Mouse (Mus musculus) forebrain, postnatal 0 days (tissue): Measurements from ENCODE around the gene Ust. TPM values are rescaled to one million over a fixed set of nuclear protein-coding genes. Genes with fewer than 3 reads are reported as not detected.

ENCODE experiments used
- ATAC-seq: fragments of 200-750 bp; cut with Nextera tagmentation; 2 replicates; pipeline ENCODE4 v1.8.0; 2017; ENCODE audit warnings: mild to moderate bottlenecking, moderate library complexity
- DNase-seq: peaks from one replicate; pipeline ENCODE4 v3.0.0-alpha.2; 2015
- H3K27ac ChIP-seq: fragments of 300-500 bp; sonication (generic); 2 replicates; pipeline ENCODE4 v1.5.1; 2014; ENCODE audit warnings: low read depth, mild to moderate bottlenecking, antibody characterized with exemption, low read length, moderate library complexity, mixed read lengths
- H3K27me3 ChIP-seq: fragments of 300-500 bp; sonication (generic); 2 replicates; pipeline ENCODE4 v1.6.1; 2014; ENCODE audit warnings: mild to moderate bottlenecking, low read length, mixed read lengths; ENCODE audit not compliant: insufficient read depth
- H3K36me3 ChIP-seq: fragments of 300-500 bp; sonication (generic); 2 replicates; pipeline ENCODE4 v1.6.1; 2014; ENCODE audit warnings: mild to moderate bottlenecking, moderate library complexity; ENCODE audit not compliant: insufficient read depth
- H3K4me1 ChIP-seq: fragments of 300-500 bp; sonication (generic); 2 replicates; pipeline ENCODE4 v1.6.1; 2014; ENCODE audit warnings: antibody characterized with exemption; ENCODE audit not compliant: insufficient read depth
- H3K4me2 ChIP-seq: fragments of 300-500 bp; sonication (generic); 2 replicates; pipeline ENCODE4 v1.6.1; 2014; ENCODE audit warnings: low read depth, mild to moderate bottlenecking, moderate library complexity
- H3K4me3 ChIP-seq: fragments of 300-500 bp; sonication (generic); 2 replicates; pipeline ENCODE4 v1.5.1; 2014; ENCODE audit warnings: low read depth, low read length, mixed read lengths
- H3K9ac ChIP-seq: fragments of 300-500 bp; sonication (generic); 2 replicates; pipeline ENCODE4 v1.6.1; 2014; ENCODE audit warnings: mild to moderate bottlenecking
- H3K9me3 ChIP-seq: fragments of 300-500 bp; sonication (generic); 2 replicates; pipeline ENCODE4 v1.6.1; 2016; ENCODE audit warnings: low read length
- CTCF ChIP-seq: sonication (generic); IDR thresholded peaks from 2 replicates; pipeline ENCODE4 v1.5.1; 2016; ENCODE audit warnings: antibody characterized with exemption, control low read depth, low read depth
- WGBS: fragments of 180-500 bp; shearing (Covaris S2); extraction: QIAGEN DNeasy Blood & Tissue Kit; methylation state at CpG from one replicate; pipeline ENCODE4 v1.1.7; 2014; 5-methylcytosine and 5-hydroxymethylcytosine counted together
- polyA plus RNA-seq: library from polyadenylated mRNA; unstranded; fragments of >200 nt; fragmentation: Nextera tagmentation; extraction: Ambion mirVana; gene quantifications from 2 replicates; pipeline ENCODE4 v1.2.1, GENCODE M21; 2015
- total RNA-seq: library from RNA; depleted of rRNA; stranded (reverse); fragments of >200 nt; gene quantifications from 2 replicates; pipeline ENCODE4 v1.2.3, GENCODE M21; 2014

Ust gene
- total and polyA plus RNA-seq, 2 experiments from 2014 or later, result 5.7 to 8.9 TPM

DNA sequence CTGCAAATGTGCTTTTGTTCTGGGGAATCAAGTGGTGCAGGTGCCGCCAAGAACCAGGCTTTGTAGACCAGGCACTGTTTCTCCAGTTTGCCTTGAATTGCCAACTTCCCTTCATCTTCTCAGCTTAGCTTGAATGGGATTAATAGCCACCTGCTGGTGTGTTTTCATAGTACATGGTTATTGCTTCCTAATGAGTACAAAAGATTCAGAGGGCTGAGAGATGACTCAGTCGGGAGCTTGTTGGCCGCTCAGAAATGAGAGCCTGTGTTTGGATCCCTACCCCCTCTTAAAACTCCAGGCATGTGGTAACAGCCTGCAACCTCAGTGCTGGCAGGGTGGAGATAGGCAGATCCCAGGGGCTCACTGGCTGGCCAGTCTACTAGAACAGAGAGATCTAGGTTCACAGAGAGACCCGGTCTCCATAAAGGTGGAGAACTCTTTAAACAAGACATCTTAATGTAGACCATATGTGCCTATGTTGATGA is 127.3 kb downstream of the Ust start:
- Histone ChIP-seq H3K9me3 (no peaks in the 10 kb centered on the region), H3K27me3 (no peaks in the 10 kb centered on the region), H3K9ac (no peak overlapping the region), H3K27ac (no peak overlapping the region), H3K4me3 (no peak overlapping the region), H3K4me1 (no peaks in the 10 kb centered on the region), H3K36me3 (no peaks in the 10 kb centered on the region), H3K4me2 (no peak overlapping the region)
- peak; percentile 39 for TF ChIP-seq CTCF
- ATAC-seq (peak; percentile 83), DNase-seq (peak; percentile 55)
- WGBS, result 12% methylated on average over 4 of the region's 4 CpGs

DNA sequence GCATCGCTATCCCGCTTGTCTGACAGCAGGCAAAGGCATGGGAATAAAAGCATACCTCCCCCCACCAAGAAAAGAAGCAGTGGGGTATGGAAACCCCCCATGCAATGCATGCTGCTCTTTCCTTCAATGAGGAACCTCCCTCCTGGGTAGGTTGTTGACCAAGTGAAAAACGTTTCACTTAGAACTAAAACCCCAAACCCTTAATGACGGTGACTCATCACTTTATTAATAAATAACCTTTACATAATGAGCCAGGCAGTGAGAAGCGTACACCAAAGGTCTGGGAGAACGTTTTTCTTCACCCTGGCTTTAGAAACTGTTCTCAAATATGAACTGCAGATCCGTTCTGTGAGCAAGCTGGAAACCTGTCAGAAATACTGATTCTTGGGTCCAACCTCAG is 130.4 kb downstream of the Ust start:
- Histone ChIP-seq H3K36me3 (no peaks in the 10 kb centered on the region), H3K27ac (no peak overlapping the region), H3K9me3 (no peaks in the 10 kb centered on the region), H3K4me3 (no peak overlapping the region), H3K4me1 (no peaks in the 10 kb centered on the region), H3K4me2 (no peak overlapping the region), H3K27me3 (no peaks in the 10 kb centered on the region), H3K9ac (no peak overlapping the region)
- DNase-seq (no peak), ATAC-seq (no peak)
- no peak for TF ChIP-seq CTCF
- 70% methylated on average over 7 of the region's 7 CpGs for WGBS

DNA sequence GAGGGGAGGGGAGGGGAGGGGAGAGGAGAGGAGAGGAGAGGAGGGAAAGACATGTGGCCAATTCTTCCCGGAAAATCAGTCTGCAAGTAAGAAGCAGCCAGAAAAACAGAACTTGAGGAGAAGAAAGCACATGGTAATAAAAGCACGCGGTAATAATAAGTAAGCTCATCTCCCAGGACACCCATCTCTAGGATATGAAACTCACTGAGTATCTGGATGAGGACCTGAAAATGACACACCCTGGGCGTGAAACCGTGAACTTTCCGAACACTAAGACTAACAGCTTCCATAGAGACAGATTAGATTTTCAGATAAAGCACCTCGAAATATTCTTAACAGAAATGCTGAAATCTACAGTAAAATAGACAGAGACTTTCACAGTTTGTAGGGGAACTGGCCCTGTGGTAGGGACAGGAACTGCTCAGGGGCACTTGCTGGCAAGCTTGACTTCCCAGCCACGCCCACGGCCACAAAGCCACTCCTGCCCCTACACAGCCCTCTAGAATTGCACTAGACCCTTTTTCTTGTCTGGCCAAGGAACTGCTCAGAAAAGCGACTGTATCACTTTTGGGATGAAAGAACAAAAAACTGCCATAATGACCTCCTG is 148.6 kb downstream of the Ust start:
- Histone ChIP-seq H3K4me2 (no peak overlapping the region), H3K9me3 (no peaks in the 10 kb centered on the region), H3K4me1 (no peaks in the 10 kb centered on the region), H3K27me3 (no peaks in the 10 kb centered on the region), H3K4me3 (no peak overlapping the region), H3K27ac (no peak overlapping the region), H3K9ac (no peak overlapping the region), H3K36me3 (no peaks in the 10 kb centered on the region)
- TF ChIP-seq CTCF, result no peak
- WGBS, result 76% methylated on average over 10 of the region's 10 CpGs
- DNase-seq, result no peak
- no peak for ATAC-seq

DNA sequence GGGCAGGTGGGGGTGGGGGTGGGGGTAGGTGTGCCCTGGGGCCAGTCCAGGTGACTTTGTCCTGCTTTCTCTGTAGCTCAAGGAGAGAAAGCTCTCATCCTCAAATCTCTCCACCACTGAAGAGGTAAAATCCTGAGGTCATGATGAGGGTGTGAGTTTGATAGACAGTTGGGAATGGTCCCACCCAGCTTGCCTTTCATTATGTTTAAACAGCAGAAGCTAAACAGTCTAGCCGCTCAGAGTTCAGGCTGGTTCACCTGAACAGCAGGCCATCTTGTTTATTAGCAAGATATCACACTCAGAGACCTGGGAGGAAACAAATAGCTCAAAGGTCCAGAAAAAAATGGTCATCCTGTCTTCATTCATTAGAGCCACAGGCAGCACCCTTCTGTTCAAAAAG is 152.8 kb downstream of the Ust start:
- no peak for ATAC-seq
- no peak for TF ChIP-seq CTCF
- 16% methylated on average over 1 of the region's 1 CpGs for WGBS
- Histone ChIP-seq H3K4me2 (no peak overlapping the region), H3K9ac (no peak overlapping the region), H3K4me3 (no peak overlapping the region), H3K9me3 (no peaks in the 10 kb centered on the region), H3K4me1 (no peaks in the 10 kb centered on the region), H3K36me3 (no peaks in the 10 kb centered on the region), H3K27ac (no peak overlapping the region), H3K27me3 (no peaks in the 10 kb centered on the region)
- DNase-seq, result no peak

DNA sequence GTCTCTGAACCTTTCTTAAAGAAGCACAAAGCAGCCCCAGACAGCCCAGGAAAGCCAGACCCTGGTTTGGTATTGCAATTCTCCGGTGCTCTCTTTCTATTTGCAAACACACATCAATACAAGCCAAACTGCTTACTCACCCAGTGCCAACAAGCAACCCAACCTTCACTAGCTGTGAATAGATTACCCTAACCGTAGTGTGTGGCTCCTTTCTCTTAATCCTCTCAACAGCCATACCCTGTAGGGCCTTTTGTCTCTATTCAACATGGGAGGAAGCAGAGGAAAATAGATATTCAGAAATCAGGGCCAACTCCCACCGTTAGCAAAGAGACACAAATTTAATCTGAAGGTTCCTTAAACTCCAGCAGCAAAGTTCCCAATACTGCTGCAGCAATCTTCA is 154.4 kb downstream of the Ust start:
- Histone ChIP-seq H3K27ac (no peak overlapping the region), H3K27me3 (no peaks in the 10 kb centered on the region), H3K9me3 (no peaks in the 10 kb centered on the region), H3K4me2 (no peak overlapping the region), H3K36me3 (no peaks in the 10 kb centered on the region), H3K4me3 (no peak overlapping the region), H3K9ac (no peak overlapping the region), H3K4me1 (no peaks in the 10 kb centered on the region)
- DNase-seq (no peak), ATAC-seq (no peak)
- TF ChIP-seq CTCF, result no peak
- whole genome bisulfite sequencing, result 12% methylated on average over 3 of the region's 3 CpGs

DNA sequence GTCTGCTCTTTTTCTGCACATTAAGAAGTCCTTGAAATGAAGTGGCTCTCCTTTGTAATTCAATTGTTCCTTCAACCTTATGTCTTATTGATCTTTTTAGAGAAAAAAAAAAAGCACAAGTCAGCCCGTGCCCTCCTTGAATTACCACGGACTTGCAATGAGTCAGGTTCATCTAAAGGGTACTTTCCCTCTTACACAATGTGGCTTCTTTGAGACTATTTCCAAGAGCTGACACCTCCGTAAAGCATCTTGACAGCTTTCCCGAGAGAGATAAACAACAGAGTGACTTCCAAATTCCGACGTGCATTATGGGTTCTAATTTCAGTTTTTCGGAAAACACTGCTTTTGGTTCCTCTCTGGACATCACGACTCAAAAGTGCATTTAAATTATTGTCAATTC is 155.3 kb downstream of the Ust start:
- Histone ChIP-seq H3K4me2 (no peak overlapping the region), H3K4me3 (no peak overlapping the region), H3K4me1 (no peaks in the 10 kb centered on the region), H3K27ac (no peak overlapping the region), H3K9ac (no peak overlapping the region), H3K27me3 (no peaks in the 10 kb centered on the region), H3K36me3 (no peaks in the 10 kb centered on the region), H3K9me3 (no peaks in the 10 kb centered on the region)
- ATAC-seq (no peak), DNase-seq (no peak)
- WGBS, result 26% methylated on average over 8 of the region's 8 CpGs
- no peak for TF ChIP-seq CTCF

DNA sequence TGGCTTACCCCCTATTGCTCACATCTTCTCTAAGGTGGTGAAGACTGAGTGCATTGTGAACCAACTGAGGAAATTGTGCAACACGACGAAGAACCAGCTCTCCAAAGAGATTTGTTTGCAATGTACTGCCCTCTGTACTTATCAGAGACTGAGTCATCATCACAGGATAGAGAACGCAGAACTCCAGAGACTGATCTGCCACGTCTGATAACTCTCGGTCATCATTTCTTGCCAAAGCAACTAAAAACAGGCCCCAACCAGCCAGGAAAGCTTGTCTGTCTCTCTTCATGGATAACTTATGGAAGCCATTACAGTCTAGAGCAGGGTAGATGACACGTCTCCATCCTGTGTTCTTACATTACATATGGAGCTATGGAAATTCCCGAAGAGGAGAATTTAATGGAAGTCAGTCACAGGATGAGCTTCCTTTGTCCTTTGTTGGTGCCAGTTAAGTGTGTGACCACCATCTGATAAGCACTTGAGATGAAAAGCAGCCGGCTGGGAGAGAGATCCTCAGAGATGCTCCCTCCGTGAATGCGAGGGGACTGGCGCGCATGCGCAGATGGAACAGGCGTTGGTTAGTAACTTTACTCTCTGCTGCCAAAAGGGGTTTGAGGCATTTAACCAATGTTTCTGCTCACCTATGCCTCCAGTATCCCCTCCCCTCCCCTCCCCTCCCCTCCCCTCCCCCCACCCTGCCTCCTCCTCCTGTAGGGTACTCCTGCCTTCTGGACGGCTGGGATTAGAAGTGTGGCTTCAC is 160.2 kb downstream of the Ust start:
- no peak for TF ChIP-seq CTCF
- no peak for ATAC-seq
- no peaks in the 10 kb centered on the region for H3K9me3 ChIP-seq
- H3K27ac ChIP-seq, result no peak overlapping the region
- H3K27me3 ChIP-seq, result no peaks in the 10 kb centered on the region
- H3K4me2 ChIP-seq, result no peak overlapping the region
- no peaks in the 10 kb centered on the region for H3K4me1 ChIP-seq
- H3K9ac ChIP-seq, result no peak overlapping the region
- WGBS, result 84% methylated on average over 15 of the region's 15 CpGs
- H3K36me3 ChIP-seq, result no peaks in the 10 kb centered on the region
- H3K4me3 ChIP-seq, result no peak overlapping the region
- no peak for DNase-seq
